Mouse (Mus musculus) frontal cortex, postnatal 25 days (tissue): ENCODE results near the gene Lrrc28.
A peak's percentile ranks its signal among the peaks of the same experiment; 100 is the strongest.

ENCODE experiments used
- DNase-seq, 2 experiments: peaks; one replicate each; pipeline ENCODE4 v3.0.0; 2022; ENCODE audit warnings: low spot score in 2 of 2

Lrrc28 gene

DNA sequence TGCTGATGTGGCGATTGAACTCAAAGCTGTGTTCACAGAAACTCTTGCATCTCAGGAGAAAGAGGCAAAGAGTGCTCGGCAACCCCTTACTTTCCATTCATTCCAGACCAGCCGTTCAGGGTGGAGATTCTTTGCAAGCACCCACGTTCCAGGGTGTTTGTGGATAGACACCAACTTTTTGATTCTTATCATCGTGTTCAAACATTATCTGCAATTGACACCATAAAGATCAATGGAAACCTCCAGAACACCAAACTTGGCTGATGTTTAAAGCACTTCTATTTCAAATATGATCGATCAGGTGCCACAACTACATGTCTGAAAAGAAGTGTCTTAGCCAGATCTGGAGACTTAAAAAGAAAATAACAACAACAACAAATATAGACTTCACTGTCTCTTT is 51.2 kb downstream of the Lrrc28 start:
- no peak for DNase-seq

GRCm38 (mm10) chr7:67592670-67593069 is 52.4 kb downstream of the Lrrc28 start:
- no peak for DNase-seq

DNA sequence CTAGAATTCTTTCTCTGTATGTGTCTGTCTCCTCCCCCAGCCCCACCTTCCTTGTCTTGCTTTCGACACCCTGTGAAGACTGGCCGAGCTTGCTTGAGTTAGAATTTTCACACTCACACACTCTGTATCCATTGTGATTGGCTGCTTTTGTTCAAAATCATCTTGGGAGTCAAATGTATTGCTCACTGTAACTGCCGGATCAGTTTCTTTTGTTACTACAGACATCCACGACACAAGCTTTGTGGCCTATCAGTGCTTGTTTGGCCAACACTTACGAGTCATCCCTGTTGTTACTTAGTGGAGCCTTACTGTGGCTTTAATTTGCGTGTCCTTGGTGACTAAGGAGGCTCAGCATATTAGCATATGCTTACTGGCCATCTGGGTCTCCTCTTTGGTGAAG is 56.3 kb downstream of the Lrrc28 start:
- DNase-seq = no peak

DNA sequence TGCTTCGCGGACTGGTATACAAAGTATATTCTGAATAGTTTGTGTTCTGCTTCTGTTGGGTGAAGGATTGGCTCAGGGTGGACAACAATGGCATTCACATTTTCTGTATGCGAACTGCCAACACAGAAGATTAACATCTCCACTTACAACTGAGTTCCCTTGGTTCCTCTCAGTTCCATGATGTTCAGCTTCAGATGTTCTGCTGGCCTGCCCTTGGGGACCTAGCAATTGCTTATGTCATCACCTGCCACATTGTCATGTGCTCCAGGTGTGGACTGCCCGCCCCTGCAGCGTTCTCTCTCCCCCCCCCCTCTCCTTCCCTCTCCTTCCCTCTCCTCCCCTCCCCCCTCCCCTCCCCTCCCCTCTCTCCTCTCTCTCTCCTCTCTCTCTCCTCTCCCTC is 58.6 kb downstream of the Lrrc28 start:
- no peak for DNase-seq

DNA sequence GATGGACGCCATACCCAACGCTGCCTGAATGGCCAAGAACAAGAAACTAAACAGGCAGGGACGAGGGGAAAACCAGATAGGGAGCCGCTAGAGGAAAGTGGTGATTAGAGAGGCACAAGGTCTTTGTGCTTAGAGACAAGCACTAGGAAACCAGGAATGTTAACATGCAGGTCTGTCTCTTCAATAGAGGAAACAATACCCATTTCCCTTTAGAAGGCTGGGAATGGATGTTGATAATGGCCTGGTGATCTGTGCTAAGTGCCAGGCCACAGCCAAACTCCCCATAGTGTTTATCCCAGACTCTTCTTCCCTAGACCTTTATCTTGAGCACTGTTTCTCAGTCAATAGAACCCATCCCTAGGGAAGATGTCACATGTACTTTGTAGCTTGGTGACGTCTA is 61.2 kb downstream of the Lrrc28 start:
- DNase-seq = no peak

- no peak for DNase-seq
Measured at GRCm38 (mm10) chr7:67578783-67579482, 66.1 kb downstream of the Lrrc28 start.

DNA sequence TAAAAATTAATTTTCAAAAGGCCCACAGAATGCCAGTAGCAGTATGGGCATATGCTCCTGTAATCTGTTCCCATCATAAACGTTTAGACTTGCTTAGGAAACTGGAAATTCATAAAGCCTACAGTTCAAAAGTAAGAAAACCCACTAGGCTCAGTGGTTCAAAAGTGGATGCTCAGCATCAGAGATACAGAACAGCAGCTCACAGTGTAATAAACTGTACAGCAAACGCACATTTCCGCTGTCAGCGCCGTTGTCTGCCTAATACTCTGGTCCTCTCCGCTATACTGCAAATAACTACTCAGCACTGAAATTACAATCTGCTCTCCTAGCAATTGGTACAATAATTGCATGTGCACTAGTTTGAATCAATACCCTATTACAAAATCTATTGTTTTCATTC is 67.0 kb downstream of the Lrrc28 start:
- no peak for DNase-seq

DNA sequence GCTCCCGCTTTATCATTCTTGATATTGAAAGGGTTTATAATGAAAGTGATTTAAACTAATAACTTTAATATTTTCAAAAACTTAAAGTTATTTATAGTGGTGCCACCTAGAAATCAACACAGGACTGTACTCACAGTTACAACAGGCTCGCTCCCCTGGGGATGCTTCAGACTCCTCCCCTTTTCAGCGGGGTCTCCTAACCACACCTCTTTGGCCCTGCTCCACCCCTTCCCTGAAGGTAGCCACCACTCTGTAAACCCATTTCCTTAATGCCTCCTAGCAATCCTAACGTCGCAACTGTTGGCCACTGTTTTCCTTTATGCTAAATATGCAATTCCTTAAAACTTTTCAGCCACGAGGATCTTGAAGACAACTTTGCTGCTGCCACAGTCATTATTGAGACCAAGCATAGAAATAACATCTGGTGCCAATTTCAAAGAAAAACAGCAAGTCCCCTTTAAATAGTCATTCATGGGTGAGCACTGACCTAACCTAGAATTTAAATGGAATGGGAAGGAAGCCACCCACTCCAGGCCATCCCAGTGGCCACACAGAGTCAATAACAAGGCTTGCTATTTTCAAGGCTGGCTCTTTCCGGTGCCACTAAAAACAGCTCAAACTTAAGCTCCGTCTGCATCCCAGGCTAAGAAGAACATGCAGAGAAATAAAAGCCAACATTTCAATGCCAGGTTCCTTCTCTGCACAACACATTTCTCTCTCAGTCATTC is 78.4 kb downstream of the Lrrc28 start:
- DNase-seq = no peak

DNA sequence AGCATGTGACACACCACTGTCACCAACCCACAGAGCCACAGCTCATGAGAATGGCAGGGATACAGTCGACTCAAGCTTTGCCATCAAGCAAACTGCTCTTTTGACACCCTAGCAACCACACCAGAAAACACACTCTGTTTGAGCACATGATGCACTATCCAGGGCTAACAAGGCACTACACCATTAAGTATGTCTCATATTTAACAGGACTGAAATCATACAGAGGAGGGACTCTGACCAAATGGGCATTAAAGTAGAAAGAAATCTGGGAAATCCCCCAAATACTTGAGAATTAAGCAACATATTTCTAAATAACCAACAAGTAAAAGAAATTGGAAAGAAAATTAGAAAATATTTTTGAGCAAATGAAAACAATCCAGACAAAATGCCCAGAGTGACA is 79.9 kb downstream of the Lrrc28 start:
- DNase-seq = no peak

DNA sequence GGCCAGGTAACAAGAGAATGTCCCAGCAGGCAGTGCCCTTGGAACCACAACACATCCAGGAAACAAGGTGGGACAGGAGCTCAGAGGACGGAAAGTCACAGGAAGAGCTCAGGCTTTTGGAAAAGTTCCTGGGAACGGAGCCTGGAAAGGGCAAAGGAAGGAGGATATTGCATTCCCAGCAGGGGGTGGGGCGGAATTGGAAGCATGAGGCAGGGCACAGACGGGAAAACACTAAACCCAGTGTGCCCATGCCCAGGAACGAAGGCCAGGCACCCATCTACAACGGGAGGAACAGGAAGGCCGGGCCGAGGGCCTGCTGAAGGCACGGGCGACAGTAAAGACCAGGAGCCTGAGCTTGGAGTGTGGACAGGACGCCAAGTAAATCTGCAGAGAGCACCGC is 82.9 kb downstream of the Lrrc28 start:
- DNase-seq = no peak

- DNase-seq = no peak
Measured at GRCm38 (mm10) chr7:67559486-67559885, 85.6 kb downstream of the Lrrc28 start.

GRCm38 (mm10) chr7:67558230-67558629 is 86.8 kb downstream of the Lrrc28 start:
- no peak for DNase-seq

DNA sequence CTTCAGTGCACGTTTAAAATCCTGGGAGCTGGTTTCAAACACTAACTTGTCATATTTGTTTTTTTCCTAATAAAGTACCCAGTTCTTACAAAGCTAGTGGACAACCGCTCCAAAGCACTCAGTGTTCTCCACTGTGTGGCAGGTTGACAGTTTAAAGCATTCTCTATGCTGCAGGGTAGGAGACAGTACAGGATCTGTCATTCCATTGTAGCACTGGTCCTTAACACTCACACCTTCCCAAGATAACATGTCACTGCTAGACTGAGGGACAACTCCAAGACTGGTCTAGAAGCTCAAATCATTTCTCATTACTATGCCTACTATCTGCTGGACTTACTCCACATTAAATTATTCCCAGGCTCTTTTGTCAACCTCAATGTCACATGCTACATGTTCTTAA is 90.2 kb downstream of the Lrrc28 start:
- DNase-seq = no peak

DNA sequence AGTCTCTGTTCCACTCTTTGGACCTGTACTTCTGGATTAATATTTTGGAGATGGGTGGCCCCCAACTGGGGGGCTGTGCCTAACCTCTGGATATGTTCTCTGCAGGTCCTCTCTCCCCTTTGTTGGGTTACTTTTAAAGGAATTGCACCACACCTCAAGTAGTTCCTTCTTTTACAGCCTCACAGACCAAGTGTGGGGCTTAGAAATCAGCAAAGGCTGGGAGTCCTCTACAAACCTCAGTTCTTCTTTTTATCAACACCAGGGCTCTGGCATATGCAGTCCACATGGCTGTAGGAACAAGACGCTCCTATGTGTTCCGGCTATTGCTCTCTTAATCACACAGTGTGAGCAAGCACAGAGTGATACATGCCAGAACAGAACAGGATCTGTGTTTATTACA is 93.8 kb downstream of the Lrrc28 start:
- no peak for DNase-seq

- peak; percentile 41 to 71 for DNase-seq
Measured at GRCm38 (mm10) chr7:67549073-67549561, 96.0 kb downstream of the Lrrc28 start.

DNA sequence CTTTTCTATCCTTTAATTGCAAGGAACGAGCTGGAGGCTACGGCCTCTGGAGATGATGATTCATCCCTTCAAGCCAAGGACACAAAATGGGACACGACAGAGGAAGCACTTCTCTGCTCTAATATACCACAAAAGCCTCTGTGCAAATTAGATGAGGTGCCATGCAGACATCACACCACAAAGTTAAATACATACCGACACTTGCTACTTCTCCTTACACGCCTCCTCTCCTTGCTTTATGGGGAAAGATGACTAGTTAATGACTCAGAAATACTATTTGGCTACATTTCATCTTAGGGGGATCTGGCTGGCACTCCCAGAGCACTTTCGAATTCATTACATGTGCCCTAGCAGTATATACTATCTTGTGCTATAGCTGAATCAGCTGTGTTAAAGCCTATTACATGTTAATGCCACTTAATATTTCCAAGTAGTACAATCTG is 96.4 kb downstream of the Lrrc28 start:
- no peak for DNase-seq

DNA sequence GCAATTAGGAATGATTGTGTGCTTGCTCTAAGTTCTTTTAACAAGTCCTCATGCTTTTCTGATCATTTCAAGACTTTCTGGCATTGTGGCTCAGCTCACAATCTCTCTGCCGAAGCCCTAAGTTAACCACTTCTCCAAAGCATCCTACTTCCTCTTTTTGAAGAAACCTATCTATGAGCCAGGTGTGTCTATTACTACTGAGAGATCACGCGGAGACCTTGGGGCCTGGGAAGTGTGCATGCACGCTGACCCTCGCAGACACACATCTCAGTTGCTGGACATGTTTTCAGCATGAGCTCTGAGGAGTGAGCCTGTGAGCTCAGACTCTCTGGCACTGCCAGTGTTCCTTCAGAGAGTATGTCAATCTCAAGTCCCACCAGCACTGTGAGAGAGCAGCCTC is 98.8 kb downstream of the Lrrc28 start:
- no peak for DNase-seq

DNA sequence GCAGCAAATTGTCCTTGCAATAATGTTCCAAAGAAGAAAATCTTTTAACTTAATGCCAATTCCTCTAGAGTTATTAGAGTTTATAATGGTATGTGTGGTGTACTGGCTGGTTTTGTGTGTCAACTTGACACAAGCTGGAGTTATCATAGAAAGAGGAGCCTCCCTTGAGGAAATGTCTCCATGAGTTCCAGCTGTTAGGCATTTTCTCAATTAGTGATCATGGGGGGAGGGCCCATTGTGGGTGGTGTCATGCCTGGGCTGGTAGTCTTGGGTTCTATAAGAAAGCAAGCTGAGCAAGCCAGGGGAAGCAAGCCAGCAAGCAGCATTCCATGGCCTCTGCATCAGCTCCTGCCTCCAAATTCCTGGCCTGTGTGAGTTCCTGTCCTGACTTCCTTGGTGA is 100.5 kb downstream of the Lrrc28 start:
- DNase-seq = no peak

- DNase-seq = no peak
Measured at GRCm38 (mm10) chr7:67543641-67544040, 101.4 kb downstream of the Lrrc28 start.

GRCm38 (mm10) chr7:67536588-67537372 is 108.3 kb downstream of the Lrrc28 start:
- DNase-seq = no peak

DNA sequence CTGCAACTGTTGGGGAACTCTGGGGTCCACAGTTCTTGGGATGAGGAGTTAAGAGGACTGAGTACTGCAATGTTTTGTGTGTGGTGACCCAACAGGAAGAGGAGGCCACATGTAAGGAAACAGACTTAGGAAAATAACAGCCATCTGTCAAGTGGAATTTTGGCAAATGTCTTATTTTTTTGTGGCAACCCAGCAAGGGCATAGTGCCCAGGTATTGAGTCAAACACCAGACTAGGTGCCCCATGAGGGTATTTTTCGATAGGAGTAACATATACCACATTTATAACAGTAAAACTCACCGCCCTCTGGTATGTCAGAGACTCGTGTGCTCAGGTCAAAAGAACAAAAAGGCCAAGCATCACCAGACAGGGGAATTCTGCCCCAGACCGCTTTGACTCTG is 109.1 kb downstream of the Lrrc28 start:
- DNase-seq = no peak

GRCm38 (mm10) chr7:67530981-67531380 is 114.1 kb downstream of the Lrrc28 start:
- no peak for DNase-seq

DNA sequence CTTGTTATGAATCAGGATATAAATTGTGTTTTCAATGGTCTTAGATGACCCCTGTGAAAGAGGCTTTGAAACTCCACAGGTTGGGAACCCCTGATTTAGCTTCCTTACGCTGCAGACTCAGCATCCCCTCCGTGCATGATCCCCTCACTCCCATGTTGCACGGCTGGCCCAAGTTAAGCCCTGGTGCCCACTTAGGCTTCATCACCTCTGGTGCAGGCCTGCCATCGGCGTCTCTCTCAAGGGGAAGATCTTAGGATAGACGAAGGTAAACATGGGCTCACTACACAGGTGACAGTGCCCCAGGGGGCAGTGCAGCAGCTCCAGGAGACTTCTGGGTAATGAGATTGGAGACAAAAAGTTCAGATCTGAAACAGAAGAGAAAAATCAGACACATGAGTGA is 115.7 kb downstream of the Lrrc28 start:
- DNase-seq = no peak
